Mouse (Mus musculus) embryonic fibroblast, embryonic 13.5 days (primary cell): ENCODE measurements at regions not wholly inside any gene's neighbourhood (a gene's known extent, or its start where the extent isn't known, plus 50 kb on each side); places are given as distances from the start of the nearest gene placed in this dataset.

Experiments
- CTCF ChIP-seq: IDR thresholded peaks from 2 replicates; pipeline ENCODE4 v1.5.1; 2011; ENCODE audit warnings: mild to moderate bottlenecking, control low read depth, low read length, moderate library complexity, borderline replicate concordance; ENCODE audit not compliant: insufficient read depth
- POLR2A ChIP-seq: IDR thresholded peaks from 2 replicates; pipeline ENCODE4 v1.6.1; 2011; ENCODE audit warnings: low read depth, mild to moderate bottlenecking, control low read depth, low read length, moderate library complexity

DNA sequence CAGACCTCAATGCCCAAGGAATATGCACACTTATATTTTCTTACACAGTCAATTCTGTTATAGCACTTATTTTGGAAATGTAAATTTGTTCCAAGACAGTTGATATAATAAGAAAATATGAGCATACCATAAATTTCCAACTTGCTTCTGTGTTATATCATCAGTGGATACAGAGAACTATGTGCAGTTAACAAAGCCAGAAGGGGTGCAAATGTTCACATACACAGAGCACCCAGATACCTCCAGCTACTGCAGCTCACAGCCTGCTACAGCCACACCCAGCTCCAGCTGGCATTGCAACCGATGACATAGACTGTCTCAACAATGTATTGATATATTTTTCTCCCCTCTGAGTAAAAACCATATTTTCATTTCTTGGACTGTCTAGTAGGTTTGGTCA lies 785.3 kb downstream of the Cypt12 start:
- TF ChIP-seq CTCF (no peak), POLR2A (no peak)
